Mouse (Mus musculus): ENCODE data around the gene Glrx5.

Gene Glrx5

DNA sequence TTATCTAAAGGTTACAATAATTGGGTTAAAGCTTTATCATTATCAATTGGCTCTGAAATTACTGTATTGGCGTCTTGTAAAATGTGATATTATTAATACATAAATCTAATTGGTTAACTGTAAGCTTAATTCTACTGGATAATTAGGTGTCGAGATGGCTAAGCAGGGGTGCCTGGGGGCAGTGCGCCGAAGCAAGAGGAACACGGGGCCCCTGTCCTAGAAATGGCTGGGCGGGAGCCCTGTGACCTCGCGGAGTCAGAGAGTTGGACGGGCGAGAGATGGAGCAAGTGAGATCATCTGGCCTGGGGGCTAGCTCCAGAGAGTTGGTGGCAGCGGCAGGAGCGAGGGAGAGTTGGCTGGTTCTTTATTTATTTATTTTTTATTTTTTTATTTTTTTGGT is 17.3 kb downstream of the Glrx5 start:
- in situ Hi-C loops (cut with MboI; ENCODE audit: low pct_unique_long_range_greater_than_20kb in 1 of 2, low sequenced_read_pairs in 2 of 2, unreplicated experiment in 1 of 2): loop anchor here in 1 of 2 experiments (25.0 kb wide), 1 partner anchor 387 kb away; no protein-coding TSS in a partner anchor

DNA sequence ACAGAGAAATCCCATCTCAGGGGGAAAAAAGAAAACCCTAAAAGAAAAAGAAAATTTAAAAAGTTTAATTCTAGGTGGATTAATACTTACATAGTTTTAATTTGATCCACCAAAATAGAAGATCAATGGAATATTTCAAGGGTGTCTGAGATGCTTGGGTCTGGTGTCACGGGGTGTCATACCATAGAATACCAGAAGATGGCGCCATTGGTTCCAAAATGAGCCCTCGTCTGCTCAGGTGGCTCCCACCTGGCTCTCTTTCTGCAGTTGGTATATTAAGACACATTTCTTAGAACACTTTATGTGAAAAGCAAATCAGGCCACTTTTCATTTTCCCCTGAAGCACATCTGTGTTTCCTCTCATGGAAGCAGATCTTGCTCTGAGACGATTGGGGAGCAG is 18.4 kb downstream of the Glrx5 start:
- in situ Hi-C loops (cut with MboI; ENCODE audit: low pct_unique_long_range_greater_than_20kb in 1 of 2, low sequenced_read_pairs in 2 of 2, unreplicated experiment in 1 of 2): no loop called here

DNA sequence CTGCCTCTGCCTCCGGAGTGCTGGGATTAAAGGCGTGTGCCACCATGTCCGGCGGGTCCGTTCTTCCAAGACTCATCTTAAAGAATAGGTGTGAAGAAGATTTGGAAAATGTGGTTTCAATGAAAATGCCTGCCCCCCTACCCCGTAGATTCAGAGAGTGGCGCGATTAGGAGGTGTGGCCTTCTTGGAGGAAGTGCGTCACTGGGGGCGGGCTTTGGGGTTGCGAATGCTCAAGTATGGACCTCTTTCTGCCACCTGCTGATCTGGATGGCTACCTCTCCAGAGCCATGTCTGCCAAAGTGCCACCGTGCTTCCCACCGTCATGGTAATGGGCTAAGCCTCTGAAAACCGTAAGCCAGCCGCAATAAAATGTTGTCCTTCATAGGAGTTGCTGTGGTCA is 21.6 kb downstream of the Glrx5 start:
- in situ Hi-C loops (cut with MboI; ENCODE audit: low pct_unique_long_range_greater_than_20kb in 1 of 2, low sequenced_read_pairs in 2 of 2, unreplicated experiment in 1 of 2): no loop called here

DNA sequence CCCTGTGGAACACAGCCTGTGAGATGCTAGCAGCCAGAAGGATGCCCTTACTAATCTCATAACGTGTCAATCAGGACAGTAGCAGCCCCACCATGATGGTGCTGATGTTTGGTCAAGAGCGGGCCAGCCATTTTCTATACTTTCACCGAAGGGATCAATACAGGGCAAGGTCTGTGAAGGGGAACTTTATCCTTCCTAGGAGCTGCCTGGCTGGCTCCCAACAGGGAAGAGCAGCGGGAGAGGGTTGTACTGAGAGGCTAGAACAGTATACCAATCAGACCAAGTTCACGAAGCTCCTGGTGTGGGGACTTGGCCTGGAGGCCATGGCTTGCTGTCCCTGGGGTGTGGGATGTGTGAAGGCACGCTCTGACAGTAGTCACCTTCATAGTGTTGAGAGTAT is 22.8 kb downstream of the Glrx5 start:
- in situ Hi-C loops (cut with MboI; ENCODE audit: low pct_unique_long_range_greater_than_20kb in 1 of 2, low sequenced_read_pairs in 2 of 2, unreplicated experiment in 1 of 2): no loop called here

DNA sequence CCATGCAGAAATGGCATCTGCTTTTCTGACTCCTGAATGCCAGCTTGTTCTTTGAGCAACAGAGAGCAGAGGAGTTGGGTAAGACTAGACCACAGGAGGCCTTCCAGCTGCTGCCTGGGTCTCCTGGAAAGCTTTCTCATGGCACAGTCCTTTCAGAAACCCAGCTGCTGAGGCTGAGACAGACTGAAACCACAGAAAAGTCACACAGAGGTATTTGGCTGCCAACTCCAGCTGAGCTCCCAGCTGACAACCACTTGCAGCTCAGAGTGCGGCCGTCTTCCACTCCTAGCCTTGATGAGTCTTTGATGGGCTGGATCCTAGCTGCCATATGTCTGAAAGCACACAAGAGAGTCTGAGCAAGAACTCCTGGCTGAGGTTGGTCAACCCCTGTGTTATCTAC is 27.5 kb downstream of the Glrx5 start:
- in situ Hi-C loops (cut with MboI; ENCODE audit: low pct_unique_long_range_greater_than_20kb in 1 of 2, low sequenced_read_pairs in 2 of 2, unreplicated experiment in 1 of 2): no loop called here

DNA sequence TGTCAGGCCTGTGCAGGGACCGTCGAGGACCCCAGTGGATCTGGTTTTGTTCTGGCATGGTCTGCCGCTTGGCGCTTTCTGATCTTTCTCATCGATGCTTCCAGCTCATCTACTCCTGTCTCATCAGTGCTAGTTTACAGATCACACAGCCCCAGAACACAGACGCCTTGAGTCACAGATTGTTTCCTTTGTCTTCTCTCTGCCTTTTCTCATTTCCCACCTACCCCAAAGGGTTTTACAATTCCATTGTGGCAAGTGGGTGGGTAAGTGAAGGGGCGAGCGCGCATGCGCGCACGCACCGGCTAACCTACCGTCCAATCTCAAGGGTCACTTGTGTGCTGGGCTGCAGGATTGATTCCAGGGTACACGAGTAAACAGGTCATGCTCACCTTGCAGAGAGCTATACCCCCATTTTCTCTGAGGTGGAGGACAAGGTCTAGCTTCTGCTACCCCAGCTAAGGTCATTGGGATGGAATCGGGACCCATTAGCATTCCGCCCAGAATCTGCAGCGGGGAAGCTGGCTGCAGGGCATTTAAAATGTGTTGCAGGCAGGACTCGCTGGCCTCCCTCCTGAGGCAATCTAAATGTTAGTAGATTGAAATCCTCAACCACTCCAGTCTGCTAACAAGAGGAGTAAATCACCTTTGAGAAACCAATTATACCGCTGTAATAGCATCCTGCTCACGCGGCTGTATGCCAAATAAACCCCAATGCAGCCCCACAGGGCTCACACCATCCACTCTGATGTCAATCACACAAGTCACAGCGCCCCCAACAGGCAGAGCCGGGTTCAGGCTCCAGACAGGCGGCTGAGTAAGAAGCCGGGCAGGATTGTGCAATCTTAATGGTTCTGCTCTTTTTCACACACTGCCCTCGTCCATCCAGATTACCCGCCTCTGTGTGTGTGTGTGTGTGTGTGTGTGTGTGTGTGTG is 31.0 kb downstream of the Glrx5 start:
- in situ Hi-C loops (cut with MboI; ENCODE audit: low pct_unique_long_range_greater_than_20kb in 1 of 2, low sequenced_read_pairs in 2 of 2, unreplicated experiment in 1 of 2): no loop called here

DNA sequence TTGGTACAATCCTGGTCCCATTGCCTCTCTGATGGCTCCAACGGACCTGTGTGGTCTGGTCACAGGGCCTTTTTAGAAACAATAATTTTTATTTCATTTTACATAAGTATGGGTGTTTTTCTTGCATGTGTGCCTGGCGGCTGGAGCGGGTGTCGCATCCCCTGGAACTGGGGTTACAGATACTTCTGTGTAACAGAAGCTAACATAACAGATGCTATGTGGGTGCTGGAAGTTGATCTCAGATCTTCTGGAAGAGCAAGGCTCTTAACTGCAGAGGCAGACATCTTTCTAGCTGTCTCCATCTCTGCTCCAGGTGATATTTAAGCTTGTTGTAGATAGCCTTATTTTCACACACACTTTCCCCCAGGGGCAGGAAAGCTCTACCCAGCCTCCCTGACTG is 31.7 kb downstream of the Glrx5 start:
- in situ Hi-C loops (cut with MboI; ENCODE audit: low pct_unique_long_range_greater_than_20kb in 1 of 2, low sequenced_read_pairs in 2 of 2, unreplicated experiment in 1 of 2): no loop called here

DNA sequence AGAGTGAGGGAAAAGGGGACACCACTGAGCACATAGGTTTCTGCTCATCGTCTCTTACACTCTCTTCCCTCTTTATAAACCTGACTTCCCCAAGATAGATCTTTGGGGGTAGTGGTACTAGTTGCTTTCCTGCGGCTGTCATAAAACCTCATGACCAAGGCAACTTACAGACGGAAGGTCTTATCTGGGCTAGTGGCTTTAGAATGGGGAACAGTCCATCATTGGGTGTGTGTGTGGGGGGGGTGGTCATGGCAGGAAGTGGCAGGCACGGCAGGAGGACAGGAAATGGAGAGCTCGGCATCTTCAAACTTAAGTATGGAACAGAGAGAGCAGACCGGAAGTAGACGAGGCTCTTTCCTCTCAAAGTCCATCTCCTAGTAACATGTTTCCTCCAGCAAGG is 32.6 kb downstream of the Glrx5 start:
- in situ Hi-C loops (cut with MboI; ENCODE audit: low pct_unique_long_range_greater_than_20kb in 1 of 2, low sequenced_read_pairs in 2 of 2, unreplicated experiment in 1 of 2): no loop called here

DNA sequence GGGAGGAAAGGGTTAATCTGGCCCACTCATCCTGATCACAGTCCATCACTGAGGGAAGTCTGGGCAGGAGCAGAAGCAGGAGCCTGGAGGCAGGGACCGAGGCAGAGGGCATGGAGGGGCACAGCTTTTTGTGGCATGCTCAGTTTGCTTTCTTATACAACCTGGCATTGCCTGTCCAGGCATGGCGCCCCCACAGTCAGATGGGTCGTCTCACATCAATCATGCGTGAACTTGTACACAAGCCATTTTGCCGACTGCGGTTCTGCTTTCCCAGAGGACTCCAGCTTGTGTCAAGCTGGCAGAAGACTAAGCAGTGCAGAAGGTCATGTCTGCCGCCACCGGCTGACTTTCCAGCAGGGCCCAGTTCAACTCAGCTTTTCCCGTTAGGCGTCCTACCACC is 34.0 kb downstream of the Glrx5 start:
- in situ Hi-C loops (cut with MboI; ENCODE audit: low pct_unique_long_range_greater_than_20kb in 1 of 2, low sequenced_read_pairs in 2 of 2, unreplicated experiment in 1 of 2): no loop called here

DNA sequence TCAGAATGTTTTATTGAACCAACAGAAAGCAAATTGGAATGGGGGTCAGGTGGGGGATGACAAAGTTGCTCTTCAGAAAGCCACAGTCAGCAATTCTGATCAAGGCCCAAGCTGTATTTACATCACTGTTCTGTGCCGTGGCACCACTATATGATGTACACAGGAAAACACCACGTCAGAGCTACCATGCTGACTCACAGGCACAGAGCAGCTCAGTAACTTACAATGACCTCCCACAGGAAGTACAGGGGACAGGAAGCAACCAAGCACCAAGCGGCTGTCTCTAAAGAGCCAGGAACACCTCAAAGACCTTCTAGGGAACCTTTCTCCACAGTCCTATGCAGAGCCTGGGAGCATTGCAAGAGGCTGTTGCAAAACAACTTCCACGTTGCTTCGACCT is 36.4 kb downstream of the Glrx5 start:
- in situ Hi-C loops (cut with MboI; ENCODE audit: low pct_unique_long_range_greater_than_20kb in 1 of 2, low sequenced_read_pairs in 2 of 2, unreplicated experiment in 1 of 2): no loop called here

DNA sequence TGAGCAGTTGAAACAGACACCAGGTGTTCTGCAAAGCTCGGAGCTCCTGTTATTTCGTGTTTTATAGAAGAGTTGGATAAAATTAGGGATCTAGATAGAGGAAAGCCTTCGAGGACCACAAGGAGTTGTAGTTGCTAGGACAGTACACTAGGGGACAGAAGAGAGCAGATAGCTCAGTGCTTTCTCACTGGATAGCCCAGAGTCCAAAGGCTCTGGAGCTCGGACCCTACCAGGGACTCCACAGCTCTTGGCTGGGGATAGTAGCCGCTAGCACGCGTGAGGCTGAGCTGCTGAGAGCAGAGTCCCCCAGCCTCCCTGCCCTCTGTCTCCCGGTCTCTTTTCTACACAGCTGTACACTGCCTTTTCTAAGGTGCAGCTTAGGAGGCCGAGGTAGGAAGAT is 41.2 kb downstream of the Glrx5 start:
- in situ Hi-C loops (cut with MboI; ENCODE audit: low pct_unique_long_range_greater_than_20kb in 1 of 2, low sequenced_read_pairs in 2 of 2, unreplicated experiment in 1 of 2): no loop called here

DNA sequence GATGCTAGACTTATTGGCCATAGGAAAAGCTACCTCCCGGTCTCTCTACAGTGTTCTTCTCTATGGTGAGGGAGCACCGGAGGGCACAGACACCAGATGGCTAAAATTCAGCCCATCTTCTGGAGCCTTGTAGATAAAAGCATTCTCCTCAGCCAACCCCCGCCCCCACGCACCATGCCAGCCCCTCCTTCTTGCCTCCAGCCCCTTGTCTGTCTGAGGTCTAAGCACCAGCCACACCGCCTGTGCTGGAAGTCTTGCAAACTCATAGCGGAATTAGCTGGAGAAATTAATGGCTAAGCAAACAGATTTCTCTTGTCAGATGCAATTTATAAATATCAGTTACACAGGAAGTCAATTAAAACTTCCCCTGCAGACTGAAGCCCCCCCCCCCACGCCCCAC is 43.0 kb downstream of the Glrx5 start:
- in situ Hi-C loops (cut with MboI; ENCODE audit: low pct_unique_long_range_greater_than_20kb in 1 of 2, low sequenced_read_pairs in 2 of 2, unreplicated experiment in 1 of 2): no loop called here

DNA sequence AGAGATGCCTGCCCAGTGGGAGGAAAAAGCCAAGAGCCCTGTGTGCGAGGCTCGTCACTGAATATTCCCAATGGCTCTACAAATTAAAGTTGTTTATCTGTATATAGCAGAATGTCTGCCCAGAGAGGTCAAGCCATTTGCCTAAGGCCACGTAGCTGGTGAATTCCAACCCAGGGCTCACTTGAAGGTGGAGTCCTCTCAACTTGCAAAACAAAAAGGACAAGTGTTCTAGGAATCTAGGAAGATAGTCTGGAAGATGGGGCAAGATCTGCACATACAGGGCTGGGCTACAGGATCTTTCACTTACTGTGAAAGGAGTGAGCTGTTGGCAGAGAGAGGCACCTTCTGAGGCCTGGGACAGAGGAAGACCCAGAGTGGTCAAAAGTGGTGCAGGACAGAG is 44.0 kb downstream of the Glrx5 start:
- in situ Hi-C loops (cut with MboI; ENCODE audit: low pct_unique_long_range_greater_than_20kb in 1 of 2, low sequenced_read_pairs in 2 of 2, unreplicated experiment in 1 of 2): no loop called here

DNA sequence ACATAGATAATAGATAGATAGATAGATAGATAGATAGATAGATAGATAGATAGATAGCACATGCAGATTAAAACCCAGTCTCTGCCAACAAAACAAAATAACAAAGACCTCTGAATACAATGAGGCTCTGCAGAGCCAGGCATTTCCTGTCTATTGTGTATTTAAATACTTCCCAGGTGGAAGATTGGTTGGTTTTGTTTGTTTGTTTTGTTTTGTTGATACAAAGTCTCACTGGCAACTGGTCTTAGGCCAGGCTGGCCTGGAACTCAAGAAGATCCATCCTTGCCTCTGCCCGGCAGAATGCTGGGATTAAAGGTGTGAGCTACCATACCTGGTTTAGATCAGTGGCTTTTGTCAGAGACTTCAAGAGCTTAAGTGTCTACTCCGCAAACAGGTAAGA is 44.7 kb downstream of the Glrx5 start:
- in situ Hi-C loops (cut with MboI; ENCODE audit: low pct_unique_long_range_greater_than_20kb in 1 of 2, low sequenced_read_pairs in 2 of 2, unreplicated experiment in 1 of 2): no loop called here

DNA sequence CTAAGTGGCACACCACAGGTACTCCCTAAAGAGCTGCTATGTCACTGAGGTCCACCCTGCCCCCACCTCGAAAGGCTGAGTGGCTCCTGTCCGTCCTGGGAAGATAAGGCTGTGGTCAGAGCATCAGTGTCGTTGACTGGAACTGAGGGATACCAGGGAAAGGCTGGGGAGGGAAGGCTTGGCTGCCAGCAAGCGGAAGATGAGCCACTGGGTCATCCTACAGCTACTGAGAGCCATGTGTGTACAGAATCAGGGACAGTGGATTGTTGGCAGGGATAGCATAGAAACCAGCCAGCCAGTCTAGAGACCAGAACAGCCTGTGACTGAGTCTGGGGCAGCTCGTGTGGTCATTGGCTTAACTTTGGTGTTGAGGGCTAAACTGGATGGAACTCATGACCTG is 51.7 kb downstream of the Glrx5 start:
- in situ Hi-C loops (cut with MboI; ENCODE audit: low pct_unique_long_range_greater_than_20kb in 1 of 2, low sequenced_read_pairs in 2 of 2, unreplicated experiment in 1 of 2): no loop called here

DNA sequence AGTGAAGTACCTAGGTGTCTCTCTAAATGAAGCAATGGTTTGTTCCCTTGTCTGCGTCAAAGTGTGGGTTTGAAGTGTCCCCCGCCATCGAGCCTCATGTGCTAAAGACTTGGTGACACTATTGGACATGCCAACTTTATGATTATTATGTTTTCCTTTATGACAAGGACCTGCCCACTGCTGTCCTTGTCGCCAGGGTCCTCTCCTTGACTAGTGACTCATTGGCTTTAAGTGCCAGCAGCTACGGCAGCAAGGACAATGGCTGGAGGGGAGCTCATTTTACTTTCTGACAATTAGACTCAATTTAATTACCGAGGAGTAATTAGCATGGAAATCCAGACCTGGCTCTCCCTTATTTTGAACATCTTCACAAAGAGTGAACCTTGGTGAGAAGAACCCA is 52.3 kb downstream of the Glrx5 start:
- in situ Hi-C loops (cut with MboI; ENCODE audit: low pct_unique_long_range_greater_than_20kb in 1 of 2, low sequenced_read_pairs in 2 of 2, unreplicated experiment in 1 of 2): no loop called here

DNA sequence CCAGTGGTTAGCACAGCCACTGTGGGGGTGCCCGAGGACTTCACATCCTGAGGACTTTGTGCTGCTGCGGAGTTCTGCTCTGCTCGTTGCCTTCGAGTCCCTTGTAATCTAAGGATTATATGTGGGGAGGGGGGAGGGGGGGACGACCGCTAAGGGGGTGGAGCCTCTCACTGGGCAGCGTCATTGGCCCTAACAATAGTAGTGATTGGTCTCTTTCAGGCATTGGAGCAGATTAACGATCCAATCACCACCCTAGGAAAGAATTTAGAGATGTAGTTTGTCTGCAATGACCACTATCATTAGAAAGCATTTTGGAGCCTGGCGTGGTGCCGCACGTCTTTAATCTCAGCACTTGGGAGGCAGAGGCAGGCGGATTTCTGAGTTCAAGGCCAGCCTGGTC is 52.8 kb downstream of the Glrx5 start:
- in situ Hi-C loops (cut with MboI; ENCODE audit: low pct_unique_long_range_greater_than_20kb in 1 of 2, low sequenced_read_pairs in 2 of 2, unreplicated experiment in 1 of 2): no loop called here

DNA sequence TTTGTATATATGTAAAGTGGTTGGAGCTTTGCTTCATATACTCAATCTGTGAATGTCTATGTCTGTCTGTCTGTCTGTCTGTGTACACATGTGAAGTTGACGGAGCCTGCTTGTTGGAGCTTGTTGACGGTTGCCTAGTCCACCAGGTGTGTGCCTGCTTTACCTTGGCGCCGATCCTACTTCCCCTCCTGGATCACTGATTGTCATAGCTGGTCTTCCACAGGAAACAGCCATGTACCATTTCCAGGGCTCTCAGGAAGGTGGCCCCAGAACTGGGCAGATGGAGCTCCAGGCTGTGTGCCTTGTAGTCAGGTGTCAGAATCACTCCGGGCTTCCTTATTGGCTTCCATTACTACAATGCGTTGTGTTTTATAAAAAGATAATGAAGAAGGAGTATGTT is 54.3 kb downstream of the Glrx5 start:
- in situ Hi-C loops (cut with MboI; ENCODE audit: low pct_unique_long_range_greater_than_20kb in 1 of 2, low sequenced_read_pairs in 2 of 2, unreplicated experiment in 1 of 2): no loop called here

DNA sequence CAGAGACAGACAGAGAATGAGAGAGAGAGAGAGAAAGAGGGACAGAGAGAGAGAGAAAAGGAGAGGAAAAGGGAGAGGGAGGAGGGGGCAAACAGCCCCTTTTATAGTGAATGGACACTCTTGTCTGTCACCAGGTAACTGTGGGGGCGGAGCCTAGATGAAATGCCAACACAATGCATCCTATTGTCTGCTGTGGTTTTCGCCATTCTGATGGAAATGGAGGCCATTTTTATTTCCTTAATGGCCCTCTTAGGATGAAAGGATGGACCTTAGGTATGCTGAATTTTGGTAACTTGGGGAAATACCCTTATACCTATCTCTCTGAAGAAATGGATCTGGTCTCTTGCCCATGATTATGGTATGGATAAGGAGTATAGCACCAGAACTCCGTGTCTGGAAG is 54.9 kb downstream of the Glrx5 start:
- in situ Hi-C loops (cut with MboI; ENCODE audit: low pct_unique_long_range_greater_than_20kb in 1 of 2, low sequenced_read_pairs in 2 of 2, unreplicated experiment in 1 of 2): no loop called here

DNA sequence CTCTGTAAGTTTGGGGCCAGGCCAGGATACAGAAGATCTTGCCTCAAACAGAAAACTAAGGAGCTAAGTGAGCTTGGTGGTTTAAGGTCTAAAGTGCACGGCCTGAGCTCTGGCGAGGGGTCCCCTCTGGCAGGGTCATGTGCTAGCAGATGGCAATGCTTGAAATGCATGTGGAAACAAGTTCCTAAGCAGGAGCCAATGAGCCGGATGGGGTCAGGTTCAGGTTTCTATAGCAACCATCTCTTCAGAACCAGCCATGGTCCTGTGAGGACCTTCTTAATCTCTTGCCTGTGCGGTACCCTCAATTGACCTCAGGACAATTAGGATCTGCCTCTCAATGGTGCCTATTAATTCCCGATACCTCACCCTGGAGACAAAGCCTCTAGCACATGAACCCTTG is 56.7 kb downstream of the Glrx5 start:
- in situ Hi-C loops (cut with MboI; ENCODE audit: low pct_unique_long_range_greater_than_20kb in 1 of 2, low sequenced_read_pairs in 2 of 2, unreplicated experiment in 1 of 2): no loop called here
